In genomic region chr8:111889931-111890910, GRCm38 (mm10) we compare ENCODE assay signal across 8 mouse cellular contexts. TPM values are rescaled to one million over a fixed set of nuclear protein-coding genes. Genes with fewer than 3 reads are reported as not detected.
A peak's percentile ranks its signal among the peaks of the same experiment; 100 is the strongest.
DNase-seq lines count a peak whose midpoint lies in the region; ATAC-seq and TF ChIP-seq lines count a peak whose summit lies in the region.

No protein-coding gene starts in this region.

- no peaks in the 10 kb centered on the region for H3K27me3 ChIP-seq in ES-Bruce4 (ENCODE audit: control insufficient read depth, insufficient read depth, low read length, poor library complexity, severe bottlenecking)
- H3K27me3 ChIP-seq in embryonic facial prominence, embryonic 15.5 days: peaks cover 32% of the 10 kb centered on the region
- peaks cover 33% of the 10 kb centered on the region for H3K27me3 ChIP-seq in limb, embryonic 15.5 days

- H3K4me1 ChIP-seq in ES-Bruce4 (ENCODE audit: control insufficient read depth, insufficient read depth, low read length): no peaks in the 10 kb centered on the region
- H3K4me1 ChIP-seq in embryonic facial prominence, embryonic 15.5 days: peaks cover 18% of the 10 kb centered on the region
- peaks cover 18% of the 10 kb centered on the region for H3K4me1 ChIP-seq in limb, embryonic 15.5 days

- H3K4me2 ChIP-seq in embryonic facial prominence, embryonic 15.5 days (replicated peaks): peak overlapping the region; percentile 46
- H3K4me2 ChIP-seq in limb, embryonic 15.5 days: peak overlapping the region; percentile 41

- 13% methylated on average over 86 of the region's 86 CpGs for WGBS in embryonic facial prominence, embryonic 15.5 days
- 16% methylated on average over 86 of the region's 86 CpGs for WGBS in limb, embryonic 15.5 days

- intact Hi-C loops in gastrocnemius, postnatal 14 days (cut with DNase I; ENCODE audit: low total_unique reads): loop anchor here (5.0 kb wide), 1 partner anchor 37 kb away; no protein-coding TSS in a partner anchor

- no peaks in the 10 kb centered on the region for H3K9me3 ChIP-seq in ES-Bruce4 (replicated peaks; ENCODE audit: control insufficient read depth, insufficient read depth, low read length, poor library complexity, severe bottlenecking)
- no peaks in the 10 kb centered on the region for H3K9me3 ChIP-seq in embryonic facial prominence, embryonic 15.5 days (replicated peaks)
- no peaks in the 10 kb centered on the region for H3K9me3 ChIP-seq in limb, embryonic 15.5 days

- H3K36me3 ChIP-seq in ES-Bruce4 (ENCODE audit: control insufficient read depth, insufficient read depth, low read length, poor library complexity, severe bottlenecking): no peaks in the 10 kb centered on the region
- H3K36me3 ChIP-seq in embryonic facial prominence, embryonic 15.5 days: no peaks in the 10 kb centered on the region
- no peaks in the 10 kb centered on the region for H3K36me3 ChIP-seq in limb, embryonic 15.5 days

- peak overlapping the region; percentile 53 for H3K4me3 ChIP-seq in ES-Bruce4 (ENCODE audit: low read depth, low read length)
- H3K4me3 ChIP-seq in embryonic facial prominence, embryonic 15.5 days (replicated peaks): peak overlapping the region; percentile 26
- H3K4me3 ChIP-seq in limb, embryonic 15.5 days: peak overlapping the region; percentile 22

- no peak for TF ChIP-seq CTCF in ES-Bruce4 (IDR thresholded peaks at IDR 0.05; ENCODE audit: low read depth, low read length)

- peak overlapping the region; percentile 8; the same call in 1 of the 2 replicates for H3K9ac ChIP-seq in ES-Bruce4 (ENCODE audit: low read depth, poor library complexity, severe bottlenecking)
- no peak overlapping the region for H3K9ac ChIP-seq in embryonic facial prominence, embryonic 15.5 days
- no peak overlapping the region for H3K9ac ChIP-seq in limb, embryonic 15.5 days

- no peak overlapping the region for H3K27ac ChIP-seq in ES-Bruce4 (ENCODE audit: insufficient read depth, low read length)
- no peak overlapping the region for H3K27ac ChIP-seq in embryonic facial prominence, embryonic 15.5 days (replicated peaks)
- no peak overlapping the region for H3K27ac ChIP-seq in limb, embryonic 15.5 days

- no peak for ATAC-seq in embryonic facial prominence, embryonic 15.5 days (ENCODE audit: insufficient number of reproducible peaks, low FRiP score, low TSS enrichment, low read depth)
- 0 out of 2 replicates have a peak, but pooled peaks have one; percentile 52 for ATAC-seq in limb, embryonic 15.5 days (ENCODE audit: insufficient number of reproducible peaks, low FRiP score, low TSS enrichment, low read depth)

- DNase-seq in gastrocnemius, postnatal 14 days: peak; percentile 13
- no peak for DNase-seq in gastrocnemius, adult 8-10 months (ENCODE audit: low spot score in 2 of 2)
- DNase-seq in thymus, postnatal 36 days: no peak
- DNase-seq in spleen, adult 12 weeks (ENCODE audit: low spot score): no peak
- no peak for DNase-seq in kidney, adult 11 months

- no peak for TF ChIP-seq EP300 in ES-Bruce4 (IDR thresholded peaks at IDR 0.05; ENCODE audit: insufficient read depth, low read depth, low read length)

- TF ChIP-seq POLR2A in ES-Bruce4 (IDR thresholded peaks at IDR 0.05; ENCODE audit: insufficient read depth, low read length): no peak

RNA-seq across cellular contexts. Expression of gene Tmem170, which starts 13.7 kb away (rescaled TPM):
- total RNA-seq in gastrocnemius, postnatal 14 days (2021): 1 to 10 TPM; 1.6 TPM
- 1 to 10 TPM; 1.9 to 2.2 (median 2.1) TPM for total RNA-seq in gastrocnemius, adult 8-10 months (2022)
- polyA plus RNA-seq in ES-Bruce4 (2011; ENCODE audit: insufficient read depth, insufficient read length, low read depth, missing spikeins): 30.4 and 31.2 TPM in 2 replicates
- polyA plus RNA-seq in embryonic facial prominence, embryonic 15.5 days (2015; fragmentation: Nextera tagmentation; extraction: Ambion mirVana): 7.3 and 9.3 TPM in 2 replicates
- polyA plus RNA-seq in limb, embryonic 15.5 days (2015; fragmentation: Nextera tagmentation; extraction: Ambion mirVana): 6.9 and 8.0 TPM in 2 replicates

RNA-seq across cellular contexts. Expression of gene Chst5, which starts 20.0 kb away (rescaled TPM):
- total RNA-seq in gastrocnemius, postnatal 14 days (2021): 1 to 10 TPM; 1.6 to 1.7 TPM
- total RNA-seq in gastrocnemius, adult 8-10 months (2022): not detected
- polyA plus RNA-seq in ES-Bruce4 (2011; ENCODE audit: insufficient read depth, insufficient read length, low read depth, missing spikeins): 0.81 and 1.5 TPM in 2 replicates
- polyA plus RNA-seq in embryonic facial prominence, embryonic 15.5 days (2015; fragmentation: Nextera tagmentation; extraction: Ambion mirVana): 5.1 and 5.8 TPM in 2 replicates
- 16.3 and 18.5 TPM in 2 replicates for polyA plus RNA-seq in limb, embryonic 15.5 days (2015; fragmentation: Nextera tagmentation; extraction: Ambion mirVana)

RNA-seq across cellular contexts. Expression of gene Cfdp1, which starts 36.1 kb away (rescaled TPM):
- total RNA-seq in gastrocnemius, postnatal 14 days (2021): 10 to 100 TPM; 21.5 to 30.1 TPM
- total RNA-seq in gastrocnemius, adult 8-10 months (2022): 10 to 100 TPM; 11.7 to 17.6 (median 14.7) TPM
- 261 and 265 TPM in 2 replicates for polyA plus RNA-seq in ES-Bruce4 (2011; ENCODE audit: insufficient read depth, insufficient read length, low read depth, missing spikeins)
- 217 and 219 TPM in 2 replicates for polyA plus RNA-seq in embryonic facial prominence, embryonic 15.5 days (2015; fragmentation: Nextera tagmentation; extraction: Ambion mirVana)
- polyA plus RNA-seq in limb, embryonic 15.5 days (2015; fragmentation: Nextera tagmentation; extraction: Ambion mirVana): 225 and 232 TPM in 2 replicates

RNA-seq across cellular contexts. Expression of gene Tmem231, which starts 43.5 kb away (rescaled TPM):
- 1 to 10 TPM; 1.1 to 1.4 TPM for total RNA-seq in gastrocnemius, postnatal 14 days (2021)
- total RNA-seq in gastrocnemius, adult 8-10 months (2022): 1 to 10 TPM in 1 of 4 experiments, under 1 TPM in 3; 0.41 to 1.0 (median 0.74) TPM
- polyA plus RNA-seq in ES-Bruce4 (2011; ENCODE audit: insufficient read depth, insufficient read length, low read depth, missing spikeins): 16.8 and 18.2 TPM in 2 replicates
- polyA plus RNA-seq in embryonic facial prominence, embryonic 15.5 days (2015; fragmentation: Nextera tagmentation; extraction: Ambion mirVana): 18.8 and 22.4 TPM in 2 replicates
- 16.3 and 16.4 TPM in 2 replicates for polyA plus RNA-seq in limb, embryonic 15.5 days (2015; fragmentation: Nextera tagmentation; extraction: Ambion mirVana)

RNA-seq across cellular contexts. Expression of gene Gabarapl2, which starts 50.3 kb away (rescaled TPM):
- total RNA-seq in gastrocnemius, postnatal 14 days (2021): 10 to 100 TPM; 73.9 to 78.5 TPM
- 100 to 1,000 TPM; 112 to 138 (median 117) TPM for total RNA-seq in gastrocnemius, adult 8-10 months (2022)
- polyA plus RNA-seq in ES-Bruce4 (2011; ENCODE audit: insufficient read depth, insufficient read length, low read depth, missing spikeins): 64.2 and 66.4 TPM in 2 replicates
- 173 and 189 TPM in 2 replicates for polyA plus RNA-seq in embryonic facial prominence, embryonic 15.5 days (2015; fragmentation: Nextera tagmentation; extraction: Ambion mirVana)
- 165 and 166 TPM in 2 replicates for polyA plus RNA-seq in limb, embryonic 15.5 days (2015; fragmentation: Nextera tagmentation; extraction: Ambion mirVana)
